Mouse (Mus musculus): ENCODE data around the gene Pfkfb4.

DNA sequence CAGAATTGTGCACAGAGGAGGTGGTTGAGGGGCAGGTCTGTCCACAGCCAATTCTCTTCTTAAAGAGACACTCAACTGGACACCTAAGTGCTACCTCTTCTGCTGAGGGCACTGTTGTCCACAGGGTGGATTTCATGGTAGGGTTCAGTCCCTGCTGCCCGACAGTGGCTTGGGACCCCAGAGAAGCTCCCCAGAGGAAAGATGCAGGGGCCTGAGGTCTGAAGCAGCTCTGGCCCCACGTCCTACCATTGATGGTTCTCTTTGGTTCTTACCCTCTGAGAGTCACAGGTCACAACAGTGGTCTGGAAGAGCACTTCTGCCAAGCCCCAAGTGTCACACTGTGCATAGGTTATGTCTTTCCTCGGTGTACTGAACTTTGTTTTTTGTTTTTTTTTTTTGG is 61.8 kb downstream of the Pfkfb4 start:
- no peak for TF ChIP-seq CTCF (IDR thresholded peaks at IDR 0.05; ENCODE audit: insufficient read depth, low read length)
- TF ChIP-seq POLR2A (IDR thresholded peaks at IDR 0.05; ENCODE audit: borderline replicate concordance, extremely low read depth, low read depth, low read length) = no peak

Measured in lung, adult 2 months (tissue).